Mouse (Mus musculus) stomach, embryonic 14.5 days (tissue): ENCODE results near the gene Ppp1r21. TPM values are rescaled to one million over a fixed set of nuclear protein-coding genes. Genes with fewer than 3 reads are reported as not detected.

Experiments
- ATAC-seq: fragments of 200-750 bp; cut with Nextera tagmentation; 2 replicates; pipeline ENCODE4 v1.8.0; 2017; ENCODE audit warnings: low read depth, moderate TSS enrichment; ENCODE audit not compliant: insufficient number of reproducible peaks, insufficient read depth, low FRiP score
- H3K27ac ChIP-seq: fragments of 300-500 bp; sonication (generic); 2 replicates; pipeline ENCODE4 v1.5.1; 2014; ENCODE audit warnings: mild to moderate bottlenecking, low read length, moderate library complexity, mixed read lengths
- H3K27me3 ChIP-seq: fragments of 300-500 bp; sonication (generic); 2 replicates; pipeline ENCODE4 v1.6.1; 2014; ENCODE audit warnings: low read length, control low read depth, mixed read lengths; ENCODE audit not compliant: control insufficient read depth, insufficient read depth
- H3K36me3 ChIP-seq: fragments of 300-500 bp; sonication (generic); 2 replicates; pipeline ENCODE4 v1.6.1; 2014; ENCODE audit warnings: mild to moderate bottlenecking, control low read depth, low read length, moderate library complexity, mixed read lengths; ENCODE audit not compliant: control insufficient read depth, insufficient read depth
- H3K4me1 ChIP-seq: fragments of 300-500 bp; sonication (generic); 2 replicates; pipeline ENCODE4 v1.6.1; 2014; ENCODE audit warnings: low read length, control low read depth, mixed read lengths; ENCODE audit not compliant: control insufficient read depth, insufficient read depth
- H3K4me2 ChIP-seq: fragments of 300-500 bp; sonication (generic); replicated peaks from 2 replicates; pipeline ENCODE4 v1.6.1; 2014; ENCODE audit warnings: low read depth, low read length, control low read depth
- H3K4me3 ChIP-seq: fragments of 300-500 bp; sonication (generic); 2 replicates; pipeline ENCODE4 v1.5.1; 2014; ENCODE audit warnings: low read depth, low read length, control low read depth
- H3K9ac ChIP-seq: fragments of 300-500 bp; sonication (generic); replicated peaks from 2 replicates; pipeline ENCODE4 v1.6.1; 2014; ENCODE audit warnings: low read depth, mild to moderate bottlenecking, control low read depth, low read length, moderate library complexity, mixed read lengths
- H3K9me3 ChIP-seq: fragments of 300-500 bp; sonication (generic); 2 replicates; pipeline ENCODE4 v1.6.1; 2016; ENCODE audit warnings: low read depth, low read length, control low read depth; ENCODE audit not compliant: control insufficient read depth
- WGBS: fragments of 180-500 bp; shearing (Covaris S2); extraction: QIAGEN DNeasy Blood & Tissue Kit; methylation state at CpG from one replicate; pipeline ENCODE4 v1.1.7; 2014; 5-methylcytosine and 5-hydroxymethylcytosine counted together
- polyA plus RNA-seq: library from polyadenylated mRNA; unstranded; fragments of >200 nt; fragmentation: Nextera tagmentation; extraction: Ambion mirVana; gene quantifications from 2 replicates; pipeline ENCODE4 v1.2.1, GENCODE M21; 2014

Ppp1r21 gene
- polyA plus RNA-seq, 1 experiment from 2014 or later = 30.3 TPM

DNA sequence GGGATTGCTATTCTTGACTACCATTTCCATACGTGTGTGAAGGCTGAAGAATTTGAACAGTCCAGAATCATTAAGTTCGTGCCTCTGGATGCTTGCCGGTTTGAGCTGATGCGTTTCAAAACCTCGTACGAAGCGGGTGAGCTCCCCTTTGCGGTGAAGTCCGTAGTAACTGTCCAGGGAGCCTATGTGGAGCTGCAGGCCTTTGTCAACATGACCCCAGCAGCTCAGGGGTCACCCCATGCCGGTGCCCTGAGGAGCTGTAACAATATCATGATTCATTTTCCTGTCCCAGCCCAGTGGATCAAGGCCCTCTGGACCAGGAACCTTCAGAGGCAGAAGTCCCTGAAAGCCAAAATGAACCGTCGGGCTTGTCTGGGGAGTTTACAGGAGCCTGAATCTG, 106.7 kb downstream of the Ppp1r21 start:
- Histone ChIP-seq H3K9ac (no peak overlapping the region), H3K4me2 (no peak overlapping the region), H3K27ac (no peak overlapping the region), H3K4me1 (no peaks in the 10 kb centered on the region), H3K27me3 (no peaks in the 10 kb centered on the region), H3K4me3 (no peak overlapping the region), H3K9me3 (no peaks in the 10 kb centered on the region), H3K36me3 (peaks cover 3% of the 10 kb centered on the region; the same call in 1 of the 2 replicates)
- WGBS = 42% methylated on average over 12 of the region's 12 CpGs
- ATAC-seq = no peak

Other genes starting within 250 kb of the Ppp1r21 start
- 14.7 and 15.7 TPM in 2 replicates for gene Foxn2, start 89.4 kb upstream of the Ppp1r21 start, polyA plus RNA-seq
- gene Ston1, start 67.6 kb downstream of the Ppp1r21 start, polyA plus RNA-seq = 10.4 and 10.8 TPM in 2 replicates
- 0.83 and 0.91 TPM in 2 replicates for gene Gtf2a1l, start 138.5 kb downstream of the Ppp1r21 start, polyA plus RNA-seq